Mouse (Mus musculus): Measurements from ENCODE around the gene Mageb18.
"Not testable (repeated sequence)": the region's sequence is repeated elsewhere in the genome, so short reads cannot be mapped to it uniquely, and the experiment has no call there.

The Mageb18 gene

GRCm38 (mm10) chrX:92599472-92599871 lies at the start of gene Mageb18:
TSS of gene Mageb18 (minus strand) at chrX:92599572.
- no peak for DNase-seq (ENCODE audit: low read depth, low spot score)

GRCm38 (mm10) chrX:92612788-92613187 lies 13.4 kb upstream of the Mageb18 start:
- peak; percentile 53 for DNase-seq (ENCODE audit: low read depth, low spot score)

GRCm38 (mm10) chrX:92610466-92610865 lies 11.1 kb upstream of the Mageb18 start:
- DNase-seq (ENCODE audit: low read depth, low spot score), result no peak

GRCm38 (mm10) chrX:92597324-92597723 lies 2.0 kb downstream of the Mageb18 start:
- DNase-seq (ENCODE audit: low read depth, low spot score), result peak; percentile 53

- DNase-seq (ENCODE audit: low read depth, low spot score), result no peak
These were observed 71.5 kb downstream of the Mageb18 start for GRCm38 (mm10) chrX:92527826-92528225.

GRCm38 (mm10) chrX:92498254-92498653 lies 101.1 kb downstream of the Mageb18 start:
- DNase-seq (ENCODE audit: low read depth, low spot score), result no peak

- not testable (repeated sequence) for DNase-seq (ENCODE audit: low read depth, low spot score)
These were observed 109.7 kb downstream of the Mageb18 start, which contains the start of gene Gm5941 for GRCm38 (mm10) chrX:92489649-92490048. TSS of gene Gm5941 (plus strand) at chrX:92489949.

- DNase-seq (ENCODE audit: low read depth, low spot score), result no peak
These were observed 134.6 kb downstream of the Mageb18 start for GRCm38 (mm10) chrX:92464773-92465172.

GRCm38 (mm10) chrX:92460496-92460895 lies 138.9 kb downstream of the Mageb18 start:
- peak; percentile 8 for DNase-seq (ENCODE audit: low read depth, low spot score)

- DNase-seq (ENCODE audit: low read depth, low spot score), result no peak
These were observed 212.0 kb downstream of the Mageb18 start for GRCm38 (mm10) chrX:92387384-92387783.

GRCm38 (mm10) chrX:92342924-92343323 lies 256.4 kb downstream of the Mageb18 start:
- DNase-seq (ENCODE audit: low read depth, low spot score), result peak; percentile 65

GRCm38 (mm10) chrX:92340906-92341305 lies 258.5 kb downstream of the Mageb18 start:
- no peak for DNase-seq (ENCODE audit: low read depth, low spot score)

- no peak for DNase-seq (ENCODE audit: low read depth, low spot score)
These were observed 259.8 kb downstream of the Mageb18 start for GRCm38 (mm10) chrX:92339551-92339950.

- DNase-seq (ENCODE audit: low read depth, low spot score), result no peak
These were observed 265.9 kb downstream of the Mageb18 start for GRCm38 (mm10) chrX:92333459-92333858.

GRCm38 (mm10) chrX:92323599-92323998 lies 275.8 kb downstream of the Mageb18 start:
- no peak for DNase-seq (ENCODE audit: low read depth, low spot score)

- DNase-seq (ENCODE audit: low read depth, low spot score), result no peak
These were observed 318.8 kb downstream of the Mageb18 start for GRCm38 (mm10) chrX:92280619-92281018.
